Mouse (Mus musculus): Measurements from ENCODE around the gene Gm20683. TPM values are rescaled to one million over a fixed set of nuclear protein-coding genes. Genes with fewer than 3 reads are reported as not detected.

Gene Gm20683
- polyA plus RNA-seq (2012; rRNA removed), result 41.5 and 43.1 TPM in 2 replicates

GRCm38 (mm10) chr17:25841117-25841880, at the start of gene Gm20683:
Gm20683 (minus strand) TSS chr17:25841763.
- DNase-seq (ENCODE audit: extremely low spot score in 1 of 2, low spot score in 1 of 2), result no peak

DNA sequence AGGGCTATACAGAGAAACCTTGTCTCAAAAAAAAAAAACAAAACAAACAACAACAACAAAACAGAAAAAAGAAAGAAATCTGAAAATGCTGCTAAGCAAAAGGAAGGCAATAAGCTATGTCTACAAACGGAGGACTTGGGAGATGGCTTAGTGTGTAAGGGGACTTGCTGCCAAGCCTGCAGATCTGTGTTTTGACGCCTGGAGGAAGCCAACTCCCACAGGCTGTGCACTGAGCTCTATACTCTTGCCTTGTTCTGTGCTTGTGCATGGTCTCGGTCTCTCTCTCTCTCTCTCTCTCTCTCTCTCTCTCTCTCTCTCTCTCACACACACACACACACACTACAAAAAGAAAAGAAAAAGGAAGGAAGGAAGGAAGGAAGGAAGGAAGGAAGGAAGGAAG, 47.3 kb upstream of the Gm20683 start:
- peak in 1 of 2 experiments; percentile 50 for DNase-seq (ENCODE audit: extremely low spot score in 1 of 2, low spot score in 1 of 2)

GRCm38 (mm10) chr17:25887467-25887866, 45.9 kb upstream of the Gm20683 start:
- no peak for DNase-seq (ENCODE audit: extremely low spot score in 1 of 2, low spot score in 1 of 2)

DNA sequence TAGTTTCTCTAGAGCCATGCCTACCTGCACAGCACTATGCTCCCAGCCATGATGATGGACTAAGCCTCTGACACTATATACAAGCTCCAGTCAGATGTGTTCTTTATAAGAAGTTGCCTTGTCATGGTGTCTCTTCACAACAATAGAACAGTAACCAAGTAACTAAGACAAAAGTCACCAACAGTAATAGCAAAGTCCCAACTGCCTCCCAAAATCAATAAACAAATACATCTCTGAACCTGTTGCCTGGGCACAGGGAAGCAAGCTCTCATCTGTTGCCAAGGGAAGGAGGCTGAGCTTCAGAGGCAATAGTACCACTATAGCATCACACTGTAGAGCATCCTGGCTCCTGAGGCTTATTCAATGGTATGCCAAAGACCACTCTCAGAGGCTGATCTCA, 45.2 kb upstream of the Gm20683 start:
- DNase-seq (ENCODE audit: extremely low spot score in 1 of 2, low spot score in 1 of 2), result no peak

DNA sequence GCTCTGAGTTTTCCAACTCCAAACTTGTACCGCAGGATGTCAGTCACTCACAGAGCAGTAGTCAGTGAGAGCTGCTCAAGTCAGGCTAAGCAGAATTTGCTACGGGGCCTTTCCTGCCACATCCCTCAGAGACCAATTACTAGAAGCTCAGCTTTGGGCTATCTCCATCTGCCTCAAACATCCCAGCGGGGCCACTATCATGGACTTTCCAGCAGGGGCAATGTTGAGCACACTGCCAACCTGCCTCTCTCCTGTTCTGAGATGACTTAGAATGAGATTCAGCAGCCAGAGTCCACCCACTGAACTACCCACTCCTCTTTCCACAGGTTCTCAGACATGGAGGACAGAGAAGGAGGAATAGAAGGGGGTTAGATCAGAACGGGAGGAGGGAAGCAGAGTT, 44.1 kb upstream of the Gm20683 start:
- peak in 1 of 2 experiments; percentile 53 for DNase-seq (ENCODE audit: extremely low spot score in 1 of 2, low spot score in 1 of 2)

DNA sequence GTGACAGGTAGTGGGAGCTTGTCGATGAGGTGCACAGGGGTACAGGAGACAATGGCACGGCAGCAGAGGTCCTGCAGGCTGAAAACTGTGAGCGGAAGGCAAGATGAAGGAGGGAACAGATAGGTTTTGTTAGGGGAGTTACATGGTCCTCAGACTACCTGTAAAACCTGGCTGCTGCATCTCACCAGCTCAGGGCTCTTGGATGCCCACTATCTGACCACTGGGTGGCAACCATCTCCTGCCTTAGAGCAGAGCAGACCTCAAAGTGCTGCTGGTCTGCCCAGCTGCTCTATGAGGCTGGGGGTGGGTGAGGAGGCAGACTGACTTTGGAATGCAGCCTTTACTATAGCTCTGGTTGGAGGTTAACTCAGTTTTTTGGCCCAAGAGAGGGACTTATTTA, 42.3 kb upstream of the Gm20683 start:
- DNase-seq (ENCODE audit: extremely low spot score in 1 of 2, low spot score in 1 of 2), result no peak

GRCm38 (mm10) chr17:25883268-25883667, 41.7 kb upstream of the Gm20683 start:
- DNase-seq (ENCODE audit: extremely low spot score in 1 of 2, low spot score in 1 of 2), result no peak

- DNase-seq (ENCODE audit: extremely low spot score in 1 of 2, low spot score in 1 of 2), result no peak
These were observed 40.7 kb upstream of the Gm20683 start for GRCm38 (mm10) chr17:25882306-25882705.

GRCm38 (mm10) chr17:25881691-25882090, 40.1 kb upstream of the Gm20683 start:
- DNase-seq (ENCODE audit: extremely low spot score in 1 of 2, low spot score in 1 of 2), result no peak

- no peak for DNase-seq (ENCODE audit: extremely low spot score in 1 of 2, low spot score in 1 of 2)
These were observed 39.5 kb upstream of the Gm20683 start for GRCm38 (mm10) chr17:25880913-25881641.

DNA sequence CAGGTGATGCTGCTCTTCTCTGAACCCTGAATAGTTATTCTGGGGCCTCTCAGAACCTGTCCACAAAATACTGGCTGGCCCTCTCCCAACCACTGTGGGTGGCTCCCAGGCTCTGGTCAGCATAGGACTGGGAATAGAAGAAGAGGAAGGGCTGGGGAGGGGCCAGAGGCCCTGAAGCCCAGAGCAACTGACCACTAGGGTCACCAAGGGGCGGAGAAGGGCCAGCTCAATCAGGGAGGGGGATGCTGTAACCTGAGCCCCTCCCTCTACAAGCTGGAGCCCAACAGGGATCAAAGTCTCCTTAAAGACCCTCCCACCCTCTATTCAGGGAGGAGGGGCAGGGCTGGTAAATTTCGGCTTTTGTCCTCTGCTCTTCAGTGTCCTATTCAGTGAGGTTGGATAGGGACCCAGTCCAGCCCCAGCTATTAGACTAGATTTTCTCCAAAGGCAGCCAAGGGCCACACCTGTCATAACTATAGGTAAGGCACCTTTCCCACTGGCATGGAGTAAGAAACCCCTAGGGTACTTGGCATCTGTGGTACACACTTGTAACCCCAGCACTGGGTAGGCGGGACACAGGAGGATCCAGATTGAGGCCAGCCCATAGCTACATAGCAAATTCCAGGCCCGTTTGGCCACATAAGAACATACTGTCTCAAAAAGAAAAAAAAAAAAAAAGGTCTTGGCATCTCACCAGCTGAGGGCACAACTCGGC, 38.8 kb upstream of the Gm20683 start, which contains the start of gene Wfikkn1:
Gene Wfikkn1 (minus strand): TSS at position 663 of the 715 bp plus-strand sequence.
- no peak for DNase-seq (ENCODE audit: extremely low spot score in 1 of 2, low spot score in 1 of 2)

DNA sequence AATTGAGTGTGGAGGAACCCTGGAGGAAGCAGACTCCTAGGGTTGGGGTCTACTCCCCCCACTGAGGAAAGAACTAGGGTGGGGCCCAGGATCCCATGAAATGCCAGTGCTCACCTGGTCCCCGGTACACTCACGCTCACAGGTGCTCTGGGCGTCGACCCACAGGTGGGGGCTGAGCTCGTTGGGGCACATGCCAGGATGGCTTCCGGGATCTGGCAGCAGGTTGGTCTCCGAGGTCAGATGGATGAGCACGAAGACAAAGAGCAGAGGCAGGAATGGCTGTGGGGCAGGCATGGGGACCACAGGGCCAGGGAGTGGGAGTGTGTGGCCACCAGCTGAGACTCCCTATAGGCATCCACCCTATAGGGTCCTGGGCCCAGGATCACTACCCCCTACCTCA, 38.2 kb upstream of the Gm20683 start:
- no peak for DNase-seq (ENCODE audit: extremely low spot score in 1 of 2, low spot score in 1 of 2)

DNA sequence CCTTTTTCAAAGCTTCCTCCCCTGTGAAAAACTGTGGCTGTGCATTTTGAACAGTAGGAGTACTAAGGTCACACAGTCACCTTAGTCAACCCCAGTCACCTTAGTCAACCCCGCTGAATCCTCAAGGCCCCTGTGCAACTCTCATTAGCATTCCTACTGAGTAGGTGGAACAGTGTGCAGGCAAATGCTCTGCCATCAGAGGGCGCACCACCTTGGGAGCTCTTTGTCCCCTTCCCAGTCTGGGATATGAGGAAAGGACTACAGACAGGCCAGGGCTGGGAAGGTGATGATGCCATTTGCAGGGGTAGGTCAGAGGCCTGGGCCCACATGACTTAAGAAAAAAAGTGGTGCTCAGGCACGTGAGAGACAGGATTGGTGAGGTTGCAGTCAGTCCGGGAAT, 37.7 kb upstream of the Gm20683 start:
- peak in 1 of 2 experiments; percentile 69 for DNase-seq (ENCODE audit: extremely low spot score in 1 of 2, low spot score in 1 of 2)

DNA sequence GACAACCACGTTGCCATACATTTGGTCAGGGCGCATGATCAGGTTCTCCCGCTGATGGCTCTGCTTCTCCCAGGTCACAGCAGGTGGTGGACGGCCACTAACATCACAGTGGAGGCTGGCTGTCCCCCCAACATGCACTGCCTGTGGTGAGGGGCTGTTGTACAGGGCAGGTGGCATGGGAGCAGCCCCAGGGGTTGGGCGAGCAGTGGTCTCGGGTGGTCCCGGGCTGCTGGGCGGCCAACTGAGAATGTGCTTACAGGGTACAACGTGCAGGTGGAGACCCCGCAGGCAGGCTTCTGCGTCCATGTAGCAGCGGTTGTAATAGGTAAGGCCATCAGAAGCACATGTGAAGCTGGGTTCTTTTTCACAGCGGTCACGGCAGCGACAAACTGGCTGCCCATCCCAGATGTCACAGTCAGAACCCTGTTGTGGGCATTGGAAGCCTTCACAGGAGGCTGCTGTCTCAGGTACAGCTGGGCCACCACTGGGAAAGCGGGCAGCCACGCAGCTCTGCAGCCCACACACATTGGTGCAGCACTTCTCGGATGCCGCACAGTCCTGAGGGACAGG, 37.1 kb upstream of the Gm20683 start:
- no peak for DNase-seq (ENCODE audit: extremely low spot score in 1 of 2, low spot score in 1 of 2)

DNA sequence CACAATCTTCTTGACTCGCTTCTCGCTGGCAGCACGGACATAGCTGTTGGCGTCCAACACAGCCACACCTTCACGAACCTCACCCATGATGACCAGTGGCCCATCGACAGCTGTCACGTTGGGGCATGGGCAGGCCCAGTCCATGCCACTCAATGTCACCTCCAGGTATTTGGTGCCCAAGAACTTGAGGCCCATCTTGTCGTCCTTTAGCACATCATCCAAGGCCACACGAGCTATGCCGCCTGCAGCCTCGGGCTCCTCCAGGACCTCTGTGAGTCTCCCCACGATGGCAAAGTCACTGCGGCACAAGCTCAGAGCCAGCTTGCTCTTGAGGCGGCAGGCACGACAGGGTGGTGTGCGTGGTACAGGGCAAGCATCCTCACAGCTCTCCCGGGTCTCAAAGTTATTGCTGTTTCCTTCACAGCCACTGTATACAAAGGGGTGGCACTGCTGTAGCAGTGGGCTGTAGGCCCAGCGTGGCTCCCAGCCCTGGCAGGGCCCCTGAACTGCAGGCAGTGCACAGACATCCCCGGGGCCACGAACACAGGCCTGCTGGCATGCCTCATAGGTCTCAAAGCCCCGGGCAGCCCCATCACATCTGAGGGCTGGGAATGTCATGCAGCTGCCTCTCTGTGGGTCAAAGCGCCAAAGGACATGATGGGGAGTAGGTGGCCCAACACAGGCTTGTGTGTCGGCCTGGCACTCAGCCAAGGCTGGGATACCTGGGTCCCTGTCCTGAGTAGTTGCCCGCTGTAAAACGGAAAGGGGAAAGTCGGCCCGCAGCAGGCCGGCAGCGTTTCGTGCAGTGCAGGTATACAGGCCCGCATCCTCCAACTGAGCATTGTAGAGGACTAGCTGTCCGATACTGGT, 36.4 kb upstream of the Gm20683 start:
- DNase-seq (ENCODE audit: extremely low spot score in 1 of 2, low spot score in 1 of 2), result no peak

DNA sequence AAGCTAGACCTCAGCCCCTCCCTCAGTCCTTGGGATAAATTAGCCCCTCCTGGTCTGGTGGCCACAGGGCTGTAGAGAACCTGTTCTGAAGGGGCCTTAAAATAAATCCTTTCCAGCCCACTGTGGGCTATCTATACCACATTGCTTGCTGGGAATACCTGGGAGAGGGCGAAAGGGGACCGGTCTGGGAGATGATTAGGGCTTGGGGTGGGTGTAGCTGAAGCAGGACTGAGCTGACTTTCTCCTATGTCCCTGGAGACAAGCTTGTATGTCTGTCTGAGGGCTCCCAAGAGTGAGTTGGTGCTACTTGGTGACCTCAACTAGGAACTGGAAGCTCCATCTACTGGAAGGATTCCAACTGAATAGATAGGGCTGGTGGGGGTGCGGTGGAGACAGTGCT, 35.5 kb upstream of the Gm20683 start:
- no peak for DNase-seq (ENCODE audit: extremely low spot score in 1 of 2, low spot score in 1 of 2)

GRCm38 (mm10) chr17:25876347-25876915, 34.9 kb upstream of the Gm20683 start:
- DNase-seq (ENCODE audit: extremely low spot score in 1 of 2, low spot score in 1 of 2), result no peak

GRCm38 (mm10) chr17:25875171-25876136, 33.9 kb upstream of the Gm20683 start:
- peak; percentile 80 to 90 for DNase-seq (ENCODE audit: extremely low spot score in 1 of 2, low spot score in 1 of 2)

Measured in frontal cortex, adult 2 months (tissue).